Mouse (Mus musculus) forebrain, embryonic 15.5 days (tissue): Measurements from ENCODE around the gene Ucn2. TPM values are rescaled to one million over a fixed set of nuclear protein-coding genes. Genes with fewer than 3 reads are reported as not detected.

Experiments used
- ATAC-seq: fragments of 200-750 bp; cut with Nextera tagmentation; replicated peaks from 2 replicates; pipeline ENCODE4 v1.8.0; 2017; ENCODE audit warnings: mild to moderate bottlenecking, moderate TSS enrichment, moderate library complexity
- H3K27ac ChIP-seq: fragments of 300-500 bp; sonication (generic); replicated peaks from 2 replicates; pipeline ENCODE4 v1.5.1; 2015; ENCODE audit warnings: mild to moderate bottlenecking, inconsistent platforms
- H3K27me3 ChIP-seq: fragments of 300-500 bp; sonication (generic); 2 replicates; pipeline ENCODE4 v1.6.1; 2015; ENCODE audit warnings: inconsistent platforms
- H3K36me3 ChIP-seq: fragments of 300-500 bp; sonication (generic); 2 replicates; pipeline ENCODE4 v1.6.1; 2015; ENCODE audit warnings: mild to moderate bottlenecking, inconsistent platforms
- H3K4me1 ChIP-seq: fragments of 300-500 bp; sonication (generic); 2 replicates; pipeline ENCODE4 v1.6.1; 2015; ENCODE audit warnings: inconsistent platforms
- H3K4me2 ChIP-seq: fragments of 300-500 bp; sonication (generic); replicated peaks from 2 replicates; pipeline ENCODE4 v1.6.1; 2015; ENCODE audit warnings: mild to moderate bottlenecking, inconsistent platforms
- H3K4me3 ChIP-seq: fragments of 300-500 bp; sonication (generic); 2 replicates; pipeline ENCODE4 v1.5.1; 2015; ENCODE audit warnings: mild to moderate bottlenecking, inconsistent platforms
- H3K9ac ChIP-seq: fragments of 300-500 bp; sonication (generic); replicated peaks from 2 replicates; pipeline ENCODE4 v1.6.1; 2015; ENCODE audit warnings: mild to moderate bottlenecking, inconsistent platforms
- H3K9me3 ChIP-seq: fragments of 300-500 bp; sonication (generic); 2 replicates; pipeline ENCODE4 v1.6.1; 2016; ENCODE audit warnings: inconsistent platforms
- WGBS: fragments of 180-500 bp; shearing (Covaris S2); methylation state at CpG from one replicate; pipeline ENCODE4 v1.1.7; 2015; ENCODE audit warnings: mixed read lengths; 5-methylcytosine and 5-hydroxymethylcytosine counted together
- polyA plus RNA-seq: library from polyadenylated mRNA; unstranded; fragments of >200 nt; fragmentation: Nextera tagmentation; extraction: Ambion mirVana; gene quantifications from 2 replicates; pipeline ENCODE4 v1.2.1, GENCODE M21; 2015

Gene Ucn2
- not detected in 2 replicates for polyA plus RNA-seq

DNA sequence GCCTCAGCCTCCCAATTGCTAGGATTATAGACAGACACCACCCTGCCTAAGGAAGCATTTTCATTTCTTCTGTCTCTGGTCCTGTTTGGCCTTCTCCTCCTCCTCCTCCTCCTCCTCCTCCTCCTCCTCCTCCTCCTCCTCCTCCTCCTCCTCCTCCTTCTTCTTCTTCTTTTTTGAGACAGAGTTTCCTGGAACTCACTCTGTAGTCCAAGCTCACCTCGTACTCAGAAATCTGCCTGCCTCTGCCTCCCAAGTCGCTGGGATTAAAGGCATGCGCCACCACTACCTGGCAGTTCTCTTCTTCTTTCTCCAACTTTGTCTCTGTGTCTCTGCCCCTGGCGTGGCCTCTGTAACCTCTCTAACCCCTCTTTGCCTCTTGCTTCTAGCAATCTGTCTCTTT lies at the start of gene Ucn2:
Ucn2 (plus strand) TSS at position 301 of the 400 bp plus-strand sequence.
- Histone ChIP-seq H3K4me1 (peaks cover 5% of the 10 kb centered on the region), H3K9me3 (no peaks in the 10 kb centered on the region), H3K27ac (no peak within 1 kb of the TSS), H3K27me3 (no peaks in the 10 kb centered on the region), H3K4me3 (no peak within 1 kb of the TSS), H3K4me2 (no peak within 1 kb of the TSS), H3K36me3 (no peaks in the 10 kb centered on the region), H3K9ac (no peak within 1 kb of the TSS)
- no peak for ATAC-seq
- WGBS: 83% methylated on average over 3 of the region's 4 CpGs

DNA sequence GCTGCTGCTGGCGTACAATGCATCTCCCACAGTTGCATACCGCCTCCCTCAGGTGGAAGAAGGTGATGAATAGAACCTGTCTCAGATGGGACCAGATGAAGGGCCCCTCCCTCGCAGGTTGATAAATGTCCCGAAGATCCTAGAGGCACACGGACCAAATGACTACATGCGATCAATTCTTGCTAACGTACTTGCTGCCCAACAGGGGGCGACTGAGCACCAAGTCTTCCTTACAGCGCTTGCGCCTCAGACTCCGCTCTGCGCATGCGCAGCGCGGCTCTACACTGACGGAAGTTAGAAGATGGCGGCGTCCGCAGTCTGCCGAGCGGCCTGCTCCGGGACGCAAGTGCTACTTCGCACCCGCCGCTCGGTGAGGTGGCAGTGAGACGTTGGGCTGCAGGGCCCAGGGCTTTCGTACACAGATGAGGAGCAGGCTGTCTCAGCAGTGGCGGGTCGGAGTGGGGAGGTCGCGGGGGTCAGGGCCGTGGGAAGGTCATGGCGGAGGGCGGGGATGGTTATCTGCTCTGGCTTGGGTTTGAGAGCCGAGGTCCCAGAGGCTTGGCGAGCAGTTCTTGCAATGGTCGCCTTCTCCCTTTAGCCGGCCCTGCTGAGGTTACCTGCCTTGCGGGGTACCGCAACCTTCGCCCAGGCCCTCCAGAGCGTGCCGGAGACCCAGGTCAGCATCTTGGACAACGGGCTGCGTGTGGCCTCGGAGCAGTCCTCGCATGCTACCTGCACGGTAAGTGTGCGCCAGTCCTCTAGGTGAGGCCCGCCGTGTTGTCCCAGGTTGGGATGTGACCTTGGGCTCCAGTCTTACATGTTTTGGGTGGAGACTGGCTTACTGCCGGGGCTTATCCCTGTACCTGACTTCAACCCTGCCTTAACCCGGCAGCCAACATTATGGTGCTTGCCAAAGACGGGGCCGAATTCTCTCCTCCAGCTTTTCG lies 49.1 kb upstream of the Ucn2 start, which contains the start of gene Uqcrc1:
Uqcrc1 (plus strand) TSS at position 216 of the 947 bp plus-strand sequence.
- 1% methylated on average over 58 of the region's 58 CpGs for WGBS
- peak within 1 kb of the TSS; percentile 47; the same call in 1 of the 2 replicates for H3K27ac ChIP-seq

DNA sequence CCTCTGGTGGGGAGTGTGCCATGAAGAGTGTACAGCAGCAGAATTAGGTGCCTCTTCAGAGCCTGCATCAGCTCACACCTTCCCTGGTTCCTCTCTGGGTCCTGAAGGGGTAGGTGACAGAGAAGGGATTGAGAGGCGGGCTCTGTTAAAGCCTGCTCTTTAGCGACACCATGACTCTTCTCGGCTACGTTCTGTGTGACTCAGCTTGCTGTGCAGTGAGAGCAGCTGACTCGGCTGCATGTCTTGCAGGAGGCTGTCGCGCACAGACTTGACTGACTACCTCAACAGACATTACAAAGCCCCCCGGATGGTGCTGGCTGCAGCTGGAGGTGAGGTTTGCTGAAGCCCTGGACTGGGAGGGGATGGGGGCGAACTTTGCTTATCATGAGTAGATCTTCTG lies 40.7 kb upstream of the Ucn2 start:
- WGBS: 86% methylated on average over 9 of the region's 9 CpGs
- Histone ChIP-seq H3K27me3 (no peaks in the 10 kb centered on the region), H3K4me3 (no peak overlapping the region), H3K4me1 (0 out of 2 replicates have a peak, but pooled peaks cover 3% of the 10 kb centered on the region), H3K27ac (no peak overlapping the region), H3K4me2 (no peak overlapping the region), H3K36me3 (peaks cover 92% of the 10 kb centered on the region), H3K9me3 (no peaks in the 10 kb centered on the region), H3K9ac (no peak overlapping the region)
- ATAC-seq: no peak

More for the DNA sequence above, 49.1 kb upstream of the Ucn2 start, which contains the start of gene Uqcrc1:
- peak; percentile 89 for ATAC-seq
- no peaks in the 10 kb centered on the region for H3K9me3 ChIP-seq
- H3K9ac ChIP-seq: peak within 1 kb of the TSS; percentile 82
- H3K4me1 ChIP-seq: peaks cover 9% of the 10 kb centered on the region
- H3K27me3 ChIP-seq: no peaks in the 10 kb centered on the region
- peaks cover 33% of the 10 kb centered on the region for H3K36me3 ChIP-seq
- peak within 1 kb of the TSS; percentile 96 for H3K4me3 ChIP-seq
- peak within 1 kb of the TSS; percentile 81 for H3K4me2 ChIP-seq

DNA sequence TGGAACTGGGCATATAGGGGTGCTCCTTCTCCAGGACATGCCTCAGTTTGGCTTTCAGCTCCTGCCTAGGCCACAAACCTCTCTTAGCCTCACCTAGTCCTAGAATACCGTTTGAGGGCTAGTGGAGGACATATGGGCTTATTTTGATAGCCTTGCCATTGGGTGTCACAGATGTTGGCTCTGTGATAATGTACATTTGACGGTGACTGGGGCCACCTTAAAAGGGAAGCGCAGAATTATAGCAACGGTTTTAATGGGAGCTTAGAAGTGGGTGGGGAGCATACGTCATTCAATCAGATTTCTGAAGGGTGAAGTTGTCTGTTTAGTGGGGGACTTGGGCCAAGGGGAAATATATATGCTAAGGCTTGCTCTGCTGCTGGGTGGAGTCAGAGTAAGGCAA lies 40.2 kb upstream of the Ucn2 start:
- Histone ChIP-seq H3K36me3 (peaks cover 91% of the 10 kb centered on the region), H3K4me2 (no peak overlapping the region), H3K9ac (no peak overlapping the region), H3K27ac (no peak overlapping the region), H3K4me3 (no peak overlapping the region), H3K27me3 (no peaks in the 10 kb centered on the region), H3K4me1 (0 out of 2 replicates have a peak, but pooled peaks cover 3% of the 10 kb centered on the region), H3K9me3 (no peaks in the 10 kb centered on the region)
- no peak for ATAC-seq
- WGBS: 90% methylated on average over 5 of the region's 5 CpGs

DNA sequence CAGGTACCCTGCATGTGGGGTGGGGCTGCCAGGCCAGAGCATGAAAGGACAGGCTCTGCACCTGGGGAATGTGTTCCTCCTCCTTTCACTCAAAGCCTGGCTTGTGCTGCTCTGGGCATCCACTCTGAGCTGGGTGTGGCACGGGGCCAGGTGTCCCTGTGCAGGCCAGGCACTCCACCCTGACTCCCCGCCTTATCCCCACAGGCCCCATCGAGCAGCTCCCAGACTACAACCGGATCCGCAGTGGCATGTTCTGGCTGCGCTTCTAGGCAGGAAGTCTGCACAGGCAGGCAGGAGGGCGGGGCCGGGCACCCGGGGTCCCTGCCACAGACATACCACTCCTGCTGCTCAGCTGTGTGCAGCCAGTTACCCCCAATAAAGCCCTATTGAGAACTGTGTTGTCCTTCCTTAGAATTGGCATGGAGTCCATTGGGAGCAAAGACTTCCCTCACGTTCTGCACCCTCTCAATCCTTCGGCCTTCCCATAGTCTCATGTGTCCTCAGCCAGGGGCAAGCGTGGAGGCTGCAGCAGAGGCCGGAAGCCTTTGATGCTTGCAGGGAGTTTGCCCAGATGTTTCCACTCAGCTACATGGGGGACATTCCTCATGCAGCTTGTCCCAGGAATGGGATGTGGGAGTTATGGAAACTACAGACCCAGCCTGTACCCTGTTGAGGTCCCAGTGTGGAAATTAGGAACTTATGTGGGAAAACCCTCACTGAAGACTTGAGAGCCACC lies 36.4 kb upstream of the Ucn2 start:
- no peak overlapping the region for H3K9ac ChIP-seq
- peaks cover 64% of the 10 kb centered on the region for H3K36me3 ChIP-seq
- H3K4me3 ChIP-seq: no peak overlapping the region
- no peak; the same call in 1 of the 2 replicates for ATAC-seq
- no peak overlapping the region for H3K27ac ChIP-seq
- WGBS: 92% methylated on average over 13 of the region's 13 CpGs
- H3K4me2 ChIP-seq: no peak overlapping the region
- no peaks in the 10 kb centered on the region for H3K4me1 ChIP-seq
- no peaks in the 10 kb centered on the region for H3K9me3 ChIP-seq
- H3K27me3 ChIP-seq: peaks cover 18% of the 10 kb centered on the region

DNA sequence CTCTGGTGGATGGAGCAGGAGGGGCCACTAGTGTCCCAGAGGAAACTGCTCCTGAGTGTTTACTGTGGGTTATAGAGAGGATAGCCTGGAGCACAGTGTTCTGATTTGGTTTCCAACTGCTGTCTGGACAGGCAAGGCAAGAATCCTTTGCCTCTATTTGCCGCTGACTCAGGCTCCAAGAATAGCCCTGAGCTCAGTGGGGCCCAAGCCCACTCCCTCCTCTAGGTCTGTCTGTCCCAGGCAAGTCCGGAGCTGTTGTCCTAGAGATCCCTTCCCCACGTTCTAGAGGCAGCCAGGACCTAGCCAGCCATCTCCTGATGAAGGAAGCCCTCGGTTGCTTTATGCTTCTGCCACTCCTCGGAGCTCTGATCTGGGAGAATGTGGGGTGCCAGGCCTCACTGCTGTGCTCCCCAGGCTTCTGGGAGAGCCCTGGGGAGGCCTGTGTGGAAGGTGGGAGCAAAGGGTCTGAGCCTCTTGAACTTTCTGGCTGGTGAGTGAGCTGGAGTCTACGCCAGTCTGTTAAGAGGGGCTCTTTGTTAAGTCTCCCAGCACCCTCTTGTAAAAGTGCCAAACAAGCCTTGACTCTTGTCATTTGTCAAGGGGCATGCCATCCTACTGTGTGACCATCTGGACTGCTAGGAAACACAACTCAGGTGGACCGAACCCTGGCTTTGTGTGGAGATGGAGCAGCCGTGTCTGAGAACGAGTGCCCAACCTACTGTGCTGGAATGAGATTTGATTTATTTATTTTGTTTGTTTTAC lies 35.7 kb upstream of the Ucn2 start:
- H3K36me3 ChIP-seq: peaks cover 56% of the 10 kb centered on the region

DNA sequence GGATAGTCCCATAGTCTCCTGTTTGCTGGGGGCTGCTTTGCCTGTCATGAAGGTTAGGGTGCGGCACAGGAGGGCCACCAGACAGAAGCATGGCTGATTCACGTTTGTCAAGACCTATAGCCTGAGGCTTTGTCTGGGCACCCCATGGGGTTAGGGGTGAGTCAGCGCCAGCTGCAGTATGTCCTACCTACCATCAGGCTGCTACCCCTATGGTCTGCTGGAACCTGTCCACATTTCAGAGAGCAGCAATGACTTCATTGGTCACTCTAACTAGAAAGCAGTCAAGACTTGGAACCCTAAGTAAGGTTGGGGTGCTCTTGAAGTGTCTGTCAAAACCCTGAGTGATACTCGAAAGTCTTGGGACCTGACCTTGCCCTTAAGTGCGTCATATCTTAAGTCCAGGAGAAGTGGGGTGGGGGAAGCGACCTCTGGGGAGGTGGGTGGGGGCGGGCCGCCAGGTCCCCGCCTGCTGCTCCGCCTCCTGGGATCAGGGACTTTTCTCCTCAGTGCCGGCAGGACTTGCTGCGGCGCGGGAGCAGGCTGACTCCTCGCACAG lies 32.7 kb upstream of the Ucn2 start, which contains the start of gene Col7a1:
Col7a1 (plus strand) TSS at position 506 of the 556 bp plus-strand sequence.
- WGBS: 10% methylated on average over 15 of the region's 15 CpGs
- H3K36me3 ChIP-seq: peaks cover 27% of the 10 kb centered on the region
- H3K27me3 ChIP-seq: peaks cover 18% of the 10 kb centered on the region
- H3K4me1 ChIP-seq: no peaks in the 10 kb centered on the region
- H3K9me3 ChIP-seq: no peaks in the 10 kb centered on the region
- no peak for ATAC-seq
- no peak within 1 kb of the TSS for H3K4me2 ChIP-seq
- H3K9ac ChIP-seq: no peak within 1 kb of the TSS
- no peak within 1 kb of the TSS for H3K27ac ChIP-seq
- no peak within 1 kb of the TSS for H3K4me3 ChIP-seq

More for the DNA sequence above, 35.7 kb upstream of the Ucn2 start:
- Histone ChIP-seq H3K27ac (no peak overlapping the region), H3K4me3 (no peak overlapping the region), H3K27me3 (peaks cover 18% of the 10 kb centered on the region), H3K4me1 (no peaks in the 10 kb centered on the region), H3K9me3 (no peaks in the 10 kb centered on the region), H3K9ac (no peak overlapping the region), H3K4me2 (no peak overlapping the region)
- WGBS: 87% methylated on average over 9 of the region's 9 CpGs
- no peak for ATAC-seq

DNA sequence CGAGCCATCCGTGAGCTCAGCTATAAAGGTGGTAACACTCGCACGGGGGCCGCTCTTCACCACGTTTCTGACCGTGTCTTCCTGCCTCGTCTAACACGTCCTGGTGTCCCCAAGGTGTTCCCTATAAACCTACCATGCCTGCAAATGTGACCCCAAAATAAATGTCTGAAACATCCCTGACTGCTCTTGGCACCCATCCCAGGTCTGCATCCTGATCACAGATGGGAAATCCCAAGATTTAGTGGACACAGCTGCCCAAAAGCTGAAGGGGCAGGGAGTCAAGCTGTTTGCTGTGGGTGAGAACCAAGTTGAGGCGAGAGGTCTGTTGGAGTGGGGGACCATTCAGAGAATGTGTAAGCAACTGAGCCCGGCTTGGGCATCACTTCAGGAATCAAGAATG lies 30.6 kb upstream of the Ucn2 start:
- H3K9me3 ChIP-seq: no peaks in the 10 kb centered on the region
- H3K27ac ChIP-seq: no peak overlapping the region
- H3K27me3 ChIP-seq: peaks cover 18% of the 10 kb centered on the region
- no peak overlapping the region for H3K4me2 ChIP-seq
- no peak overlapping the region for H3K9ac ChIP-seq
- 91% methylated on average over 11 of the region's 11 CpGs for WGBS
- H3K4me3 ChIP-seq: no peak overlapping the region
- H3K36me3 ChIP-seq: peaks cover 7% of the 10 kb centered on the region
- ATAC-seq: no peak
- H3K4me1 ChIP-seq: no peaks in the 10 kb centered on the region

DNA sequence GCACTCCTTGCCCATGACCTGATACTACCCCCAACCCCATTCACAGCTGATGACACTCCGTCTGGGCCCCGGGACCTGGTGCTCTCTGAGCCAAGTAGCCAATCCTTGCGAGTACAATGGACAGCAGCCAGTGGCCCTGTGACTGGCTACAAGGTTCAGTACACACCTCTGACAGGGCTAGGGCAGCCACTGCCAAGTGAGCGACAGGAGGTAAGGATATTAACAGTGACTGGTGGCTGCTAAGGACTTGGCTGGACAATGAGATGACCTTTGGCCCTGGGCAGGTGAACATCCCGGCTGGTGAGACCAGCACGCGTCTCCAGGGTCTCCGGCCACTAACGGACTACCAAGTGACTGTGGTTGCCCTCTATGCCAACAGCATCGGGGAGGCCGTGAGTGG lies 30.0 kb upstream of the Ucn2 start:
- no peak overlapping the region for H3K27ac ChIP-seq
- WGBS: 92% methylated on average over 11 of the region's 11 CpGs
- no peaks in the 10 kb centered on the region for H3K9me3 ChIP-seq
- no peak overlapping the region for H3K4me2 ChIP-seq
- peaks cover 18% of the 10 kb centered on the region for H3K27me3 ChIP-seq
- H3K9ac ChIP-seq: no peak overlapping the region
- H3K4me1 ChIP-seq: no peaks in the 10 kb centered on the region
- no peak for ATAC-seq
- H3K4me3 ChIP-seq: no peak overlapping the region
- H3K36me3 ChIP-seq: peaks cover 3% of the 10 kb centered on the region; the same call in 1 of the 2 replicates

DNA sequence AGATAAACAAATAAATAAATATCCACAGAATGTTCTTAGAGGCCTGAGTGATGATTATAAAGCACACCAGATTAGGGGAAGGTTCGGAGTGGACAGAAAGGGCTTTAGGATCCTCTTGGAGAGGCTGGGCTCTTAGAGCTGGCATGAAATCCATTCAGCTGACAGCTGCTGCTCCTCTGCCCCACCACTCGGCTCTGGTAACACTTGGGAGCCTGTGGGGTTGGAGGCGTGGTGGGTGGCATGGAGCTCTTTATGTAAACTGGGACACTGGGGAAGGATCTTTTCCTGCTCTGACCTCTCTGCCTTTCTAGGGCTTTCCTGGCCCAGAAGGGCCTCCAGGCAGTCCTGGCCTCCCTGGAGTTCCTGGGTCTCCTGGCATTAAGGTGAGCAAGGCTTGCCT lies 22.2 kb upstream of the Ucn2 start:
- ATAC-seq: no peak

DNA sequence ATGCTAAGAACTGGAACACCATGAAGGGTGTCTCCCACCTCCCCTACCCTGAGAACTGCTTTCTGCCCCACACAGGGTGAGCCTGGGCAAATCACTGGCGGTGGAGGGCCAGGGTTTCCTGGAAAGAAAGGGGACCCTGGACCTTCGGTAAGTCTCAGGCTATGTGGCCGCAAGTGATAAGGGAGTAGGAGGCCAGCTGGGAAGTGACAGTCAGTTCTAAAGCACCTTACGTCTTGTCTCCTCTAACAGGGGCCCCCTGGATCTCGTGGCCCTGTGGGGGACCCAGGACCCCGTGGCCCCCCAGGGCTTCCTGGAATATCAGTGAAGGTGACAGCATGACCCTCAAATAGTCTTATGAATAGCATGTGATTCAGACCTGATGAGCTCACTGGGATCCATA lies 21.5 kb upstream of the Ucn2 start:
- no peak for ATAC-seq
- WGBS: 80% methylated on average over 6 of the region's 6 CpGs
- H3K9me3 ChIP-seq: no peaks in the 10 kb centered on the region

More for the DNA sequence above, 22.2 kb upstream of the Ucn2 start:
- H3K4me3 ChIP-seq: no peak overlapping the region
- no peak overlapping the region for H3K9ac ChIP-seq
- H3K9me3 ChIP-seq: no peaks in the 10 kb centered on the region
- H3K36me3 ChIP-seq: no peaks in the 10 kb centered on the region
- WGBS: 84% methylated on average over 3 of the region's 3 CpGs
- H3K4me1 ChIP-seq: no peaks in the 10 kb centered on the region
- H3K27ac ChIP-seq: no peak overlapping the region
- H3K27me3 ChIP-seq: no peaks in the 10 kb centered on the region
- no peak overlapping the region for H3K4me2 ChIP-seq

More for the DNA sequence above, 21.5 kb upstream of the Ucn2 start:
- Histone ChIP-seq H3K4me3 (no peak overlapping the region), H3K9ac (no peak overlapping the region), H3K27ac (no peak overlapping the region), H3K36me3 (no peaks in the 10 kb centered on the region), H3K27me3 (no peaks in the 10 kb centered on the region), H3K4me2 (no peak overlapping the region), H3K4me1 (no peaks in the 10 kb centered on the region)
